Mouse (Mus musculus): ENCODE data around the gene Rfwd3.
"Not testable (repeated sequence)": the region's sequence is repeated elsewhere in the genome, so short reads cannot be mapped to it uniquely, and the experiment has no call there.

The Rfwd3 gene

GRCm38 (mm10) chr8:111299821-111300568, at the start of gene Rfwd3:
Gene Rfwd3, minus strand, starts transcription at chr8:111300222.
- peak; percentile 98 for DNase-seq

- peak; percentile 87 for DNase-seq
Measured at GRCm38 (mm10) chr8:111343225-111343624, 43.2 kb upstream of the Rfwd3 start.

GRCm38 (mm10) chr8:111340186-111340585, 40.2 kb upstream of the Rfwd3 start:
- DNase-seq = no peak

GRCm38 (mm10) chr8:111338370-111339208, 38.6 kb upstream of the Rfwd3 start:
- DNase-seq = no peak

DNA sequence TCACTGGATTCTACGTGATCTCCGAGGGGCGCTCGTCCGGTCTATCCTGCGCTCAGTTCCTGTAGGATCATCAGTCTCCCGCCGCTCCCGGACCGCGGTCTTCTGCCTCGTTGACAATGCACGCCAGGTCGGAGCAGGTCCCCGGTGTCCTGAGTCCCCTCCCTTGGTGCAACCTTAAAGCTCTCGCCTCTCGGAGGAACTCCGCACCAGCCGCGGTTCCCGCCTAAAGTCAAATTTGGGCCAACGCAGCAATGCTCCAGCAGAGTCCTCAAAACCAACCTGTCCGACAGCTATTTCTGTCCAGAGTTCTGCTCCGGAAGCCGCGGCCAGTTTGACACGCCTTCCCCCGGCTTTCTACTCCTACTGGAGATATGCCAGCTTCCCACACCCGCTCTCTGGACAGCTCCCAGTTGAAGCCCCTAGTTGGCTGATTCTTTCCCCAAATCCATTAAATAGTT, 37.9 kb upstream of the Rfwd3 start, which contains the start of gene Mlkl:
Gene Mlkl (minus strand): TSS at position 288 of the 458 bp plus-strand sequence.
- peak; percentile 74 for DNase-seq

GRCm38 (mm10) chr8:111337311-111337889, 37.4 kb upstream of the Rfwd3 start:
- DNase-seq = peak; percentile 12

DNA sequence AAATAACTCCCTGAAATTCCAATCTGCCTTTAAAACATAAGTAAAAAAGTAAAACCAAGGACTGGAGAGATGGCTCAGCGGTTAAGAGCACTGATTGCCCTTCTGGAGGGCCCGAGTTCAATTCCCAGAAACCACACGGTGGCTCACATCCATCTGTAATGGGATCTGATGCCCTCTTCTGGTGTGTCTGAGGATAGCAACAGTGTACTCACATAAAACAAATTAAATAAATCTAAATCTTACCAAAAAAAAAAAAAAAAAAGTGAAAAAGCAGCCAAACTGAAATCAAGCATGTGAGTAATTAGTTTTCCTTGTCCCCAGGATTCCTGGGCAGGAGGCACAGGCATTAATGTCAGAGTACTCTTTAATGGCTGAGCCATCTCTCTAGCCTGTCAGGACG, 36.7 kb upstream of the Rfwd3 start:
- DNase-seq = no peak

- DNase-seq = no peak
Measured at GRCm38 (mm10) chr8:111325222-111325790, 25.3 kb upstream of the Rfwd3 start.

- DNase-seq = no peak
Measured at GRCm38 (mm10) chr8:111314729-111315128, 14.7 kb upstream of the Rfwd3 start.

- not testable (repeated sequence) for DNase-seq
Measured at GRCm38 (mm10) chr8:111313961-111314360, 13.9 kb upstream of the Rfwd3 start.

- DNase-seq = no peak
Measured at GRCm38 (mm10) chr8:111312758-111313162, 12.7 kb upstream of the Rfwd3 start.

- DNase-seq = not testable (repeated sequence)
Measured at GRCm38 (mm10) chr8:111310006-111310405, 10.0 kb upstream of the Rfwd3 start.

GRCm38 (mm10) chr8:111305031-111305730, 5.2 kb upstream of the Rfwd3 start:
- DNase-seq = peak; percentile 18

DNA sequence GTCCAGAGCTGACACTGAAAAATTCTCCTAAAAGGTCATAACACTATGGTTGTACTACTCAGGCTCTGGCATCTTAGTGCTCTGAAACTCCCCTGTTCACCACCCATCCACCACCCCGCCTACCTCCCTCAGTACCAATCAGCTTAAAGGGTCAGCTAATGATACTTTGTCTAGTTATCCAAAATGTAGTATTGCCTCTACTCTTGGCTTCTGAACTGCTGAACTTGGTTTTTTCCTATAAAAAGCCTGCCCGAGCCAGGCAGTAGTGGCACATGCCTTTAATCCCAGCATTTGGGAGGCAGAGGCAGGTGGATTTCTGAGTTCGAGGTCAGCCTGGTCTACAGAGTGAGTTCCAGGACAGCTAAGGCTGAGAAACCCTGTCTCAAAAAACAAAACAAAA, 4.3 kb upstream of the Rfwd3 start:
- DNase-seq = no peak

DNA sequence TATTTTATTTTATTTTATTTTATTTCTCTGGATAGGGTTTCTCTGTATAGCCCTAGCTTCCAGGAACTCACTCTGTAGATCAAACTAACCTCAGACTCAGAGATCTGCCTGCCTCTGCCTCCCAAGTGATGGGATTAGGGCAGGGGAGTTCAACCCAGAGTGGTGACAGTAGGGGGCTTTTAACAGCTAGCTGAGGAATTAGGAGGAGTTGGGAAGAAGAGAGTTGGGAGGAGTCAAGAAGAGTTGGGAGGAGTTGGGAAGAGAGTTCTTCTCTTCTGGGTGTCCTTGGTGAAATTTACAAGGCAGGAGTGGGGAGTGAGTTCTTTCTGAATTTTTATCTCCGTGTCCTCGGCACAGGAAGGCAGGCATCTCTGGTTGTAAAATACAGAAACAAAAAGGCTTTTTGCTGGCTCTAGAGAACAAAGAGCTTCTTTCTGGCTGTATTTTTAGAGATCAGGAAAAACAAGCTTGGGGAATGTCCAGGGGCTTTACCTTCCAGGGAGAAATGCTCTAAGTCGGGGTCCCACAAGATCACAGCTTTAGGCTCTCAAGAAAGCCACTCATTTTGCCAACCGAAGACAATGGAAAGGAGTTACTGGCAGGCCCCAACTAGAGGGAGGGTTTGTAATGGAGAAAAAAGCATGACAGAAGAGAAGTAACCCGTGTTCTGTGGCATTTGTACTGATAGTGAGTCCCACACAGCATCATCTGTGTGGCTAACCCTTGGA, 3.2 kb upstream of the Rfwd3 start:
- not testable (repeated sequence) for DNase-seq

DNA sequence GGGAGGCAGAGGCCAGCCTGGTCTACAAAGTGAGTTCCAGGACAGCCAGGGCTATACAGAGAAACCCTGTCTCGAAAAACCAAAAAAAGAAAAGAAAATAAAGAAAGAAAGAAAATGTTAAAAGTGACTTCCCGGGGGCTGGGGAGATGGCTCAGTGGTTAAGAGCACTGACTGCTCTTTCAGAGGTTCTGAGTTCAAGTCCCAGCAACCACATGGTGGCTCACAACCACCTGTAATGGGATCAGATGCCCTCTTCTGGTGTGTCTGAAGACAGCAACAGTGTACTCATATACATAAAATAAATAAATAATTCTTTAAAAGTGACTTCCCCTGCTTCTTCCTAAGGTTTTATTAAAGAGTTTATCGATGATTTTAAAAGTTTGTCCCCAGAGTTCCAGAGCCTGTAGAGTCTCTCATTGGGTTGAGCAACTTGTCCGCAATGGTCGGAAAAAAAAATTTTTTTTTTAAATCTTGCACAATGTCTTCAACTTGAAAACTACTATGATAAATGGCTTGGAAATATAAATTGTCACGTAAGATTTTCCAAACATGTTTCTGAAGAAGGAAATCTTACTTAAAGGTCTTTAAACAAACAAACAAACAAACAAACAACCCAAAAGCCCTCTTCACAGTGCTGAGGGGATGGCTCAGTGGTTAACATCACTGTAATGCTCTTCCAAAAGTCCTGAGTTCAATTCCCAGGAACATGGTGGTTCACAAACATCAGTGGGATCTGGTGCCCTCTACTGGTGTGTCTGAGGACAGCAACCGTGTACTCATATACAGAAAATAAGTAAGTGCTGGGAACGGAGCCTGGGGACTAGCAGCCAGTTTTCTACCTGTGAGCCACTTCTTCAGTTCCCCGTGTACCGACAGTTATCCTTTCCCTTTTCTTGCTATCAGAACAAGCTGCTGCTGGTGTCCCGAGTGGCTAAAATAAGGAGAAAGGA, 850 bp upstream of the Rfwd3 start:
- no peak for DNase-seq

DNA sequence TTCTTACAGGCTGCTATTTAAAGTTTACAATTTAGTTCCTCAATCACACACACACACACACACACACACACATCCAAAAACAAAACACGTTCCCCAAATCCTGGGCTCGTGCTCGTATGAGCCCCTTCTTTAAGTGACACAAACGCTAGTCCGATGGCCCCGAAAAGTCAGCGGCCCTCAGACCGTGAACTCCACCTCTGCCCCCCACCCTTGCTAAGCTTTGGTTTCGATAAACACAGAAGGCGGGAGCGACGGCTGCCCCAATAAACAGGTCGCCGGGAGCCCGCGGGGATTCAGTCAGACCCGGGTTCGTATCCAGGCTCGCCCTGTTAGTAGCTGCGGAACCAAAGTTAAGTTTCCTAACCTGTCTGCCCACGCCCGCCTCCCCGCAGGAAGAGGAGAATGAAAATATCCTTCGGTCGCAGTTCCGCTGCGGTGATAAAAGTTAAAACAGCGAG, 630 bp downstream of the Rfwd3 start:
- DNase-seq = peak; percentile 59

GRCm38 (mm10) chr8:111298011-111298410, 2.0 kb downstream of the Rfwd3 start:
- no peak for DNase-seq

GRCm38 (mm10) chr8:111291733-111292132, 8.3 kb downstream of the Rfwd3 start:
- DNase-seq = peak; percentile 75

GRCm38 (mm10) chr8:111290586-111290985, 9.4 kb downstream of the Rfwd3 start:
- no peak for DNase-seq

All from kidney, postnatal 14 days (tissue).